Mouse (Mus musculus) brain, adult 2 months (tissue): ENCODE results near the gene Rab5a.
A peak's percentile ranks its signal among the peaks of the same experiment; 100 is the strongest.

Source experiments
- DNase-seq: peaks from one replicate; pipeline ENCODE4 v3.0.0; 2011; ENCODE audit warnings: low read depth, low spot score

Rab5a gene

GRCm38 (mm10) chr17:53543591-53544324, 64.7 kb downstream of the Rab5a start:
- peak; percentile 89 for DNase-seq

- DNase-seq = peak; percentile 29
Measured at GRCm38 (mm10) chr17:53551306-53552299, 72.6 kb downstream of the Rab5a start.

- peak; percentile 21 for DNase-seq
Measured at GRCm38 (mm10) chr17:53554088-53554487, 75.1 kb downstream of the Rab5a start.

- no peak for DNase-seq
Measured at GRCm38 (mm10) chr17:53554813-53555212, 75.8 kb downstream of the Rab5a start.
